ENCODE assay signal across 8 mouse cellular contexts in genomic region chr9:123138891-123139474, GRCm38 (mm10). TPM values are rescaled to one million over a fixed set of nuclear protein-coding genes. Genes with fewer than 3 reads are reported as not detected.
DNase-seq lines count a peak whose midpoint lies in the region; ATAC-seq lines count a peak whose summit lies in the region.

No protein-coding gene starts in this region.

- peaks cover 84% of the 10 kb centered on the region for H3K36me3 ChIP-seq in hindbrain, embryonic 13.5 days
- peaks cover 38% of the 10 kb centered on the region for H3K36me3 ChIP-seq in lung, embryonic 16.5 days (ENCODE audit: control insufficient read depth, insufficient read depth, low read length)

- no peak overlapping the region for H3K4me2 ChIP-seq in hindbrain, embryonic 13.5 days
- H3K4me2 ChIP-seq in lung, embryonic 16.5 days (ENCODE audit: low read depth, low read length): no peak overlapping the region

- H3K27ac ChIP-seq in hindbrain, embryonic 13.5 days: peak overlapping the region; percentile 58
- H3K27ac ChIP-seq in lung, embryonic 16.5 days (ENCODE audit: low read length): peak overlapping the region; percentile 82

- peaks cover 9% of the 10 kb centered on the region; the same call in 1 of the 2 replicates for H3K4me1 ChIP-seq in hindbrain, embryonic 13.5 days (replicated peaks)
- H3K4me1 ChIP-seq in lung, embryonic 16.5 days (replicated peaks; ENCODE audit: control insufficient read depth, insufficient read depth, low read length): peaks cover 19% of the 10 kb centered on the region

- H3K9ac ChIP-seq in hindbrain, embryonic 13.5 days: no peak overlapping the region
- H3K9ac ChIP-seq in lung, embryonic 16.5 days (ENCODE audit: low read length): no peak overlapping the region

- no peak overlapping the region for H3K4me3 ChIP-seq in hindbrain, embryonic 13.5 days
- no peak overlapping the region for H3K4me3 ChIP-seq in lung, embryonic 16.5 days (ENCODE audit: low read length)

- peaks cover 5% of the 10 kb centered on the region; the same call in 1 of the 2 replicates for H3K9me3 ChIP-seq in hindbrain, embryonic 13.5 days
- peaks cover under 1% of the 10 kb centered on the region for H3K9me3 ChIP-seq in lung, embryonic 16.5 days (ENCODE audit: control insufficient read depth, low read length)

- 56% methylated on average over 5 of the region's 5 CpGs for WGBS in hindbrain, embryonic 13.5 days
- 36% methylated on average over 5 of the region's 5 CpGs for WGBS in lung, embryonic 16.5 days

- no peak for ATAC-seq in hindbrain, embryonic 13.5 days (ENCODE audit: low FRiP score)
- ATAC-seq in lung, embryonic 16.5 days (ENCODE audit: low read depth): peak; percentile 96

- no peaks in the 10 kb centered on the region for H3K27me3 ChIP-seq in hindbrain, embryonic 13.5 days
- H3K27me3 ChIP-seq in lung, embryonic 16.5 days (ENCODE audit: control insufficient read depth, insufficient read depth, low read depth, low read length): no peaks in the 10 kb centered on the region

- peak; percentile 26 to 42 for DNase-seq in cerebellum, postnatal 10 days
- no peak for DNase-seq in cerebellum, postnatal 36 days
- DNase-seq in fibroblast of lung, adult 2 months (ENCODE audit: low read depth): peak; percentile 65
- DNase-seq in urinary bladder, postnatal 4 days (ENCODE audit: low spot score in 2 of 2): peak; percentile 77 to 79
- no peak for DNase-seq in spleen, postnatal 14 days (ENCODE audit: low spot score in 2 of 2)
- DNase-seq in spleen, adult 18-20 months: no peak

RNA-seq across cellular contexts. Expression of gene Clec3b, which starts 11.8 kb away (rescaled TPM):
- polyA plus RNA-seq in hindbrain, embryonic 13.5 days (2015; fragmentation: Nextera tagmentation; extraction: Ambion mirVana): 0.62 and 0.93 TPM in 2 replicates
- polyA plus RNA-seq in lung, embryonic 16.5 days (2015; fragmentation: Nextera tagmentation; extraction: Ambion mirVana): 3.1 and 5.4 TPM in 2 replicates

RNA-seq across cellular contexts. Expression of gene Exosc7, which starts 26.0 kb away (rescaled TPM):
- polyA plus RNA-seq in hindbrain, embryonic 13.5 days (2015; fragmentation: Nextera tagmentation; extraction: Ambion mirVana): 75.8 and 78.1 TPM in 2 replicates
- 120 and 123 TPM in 2 replicates for polyA plus RNA-seq in lung, embryonic 16.5 days (2015; fragmentation: Nextera tagmentation; extraction: Ambion mirVana)

RNA-seq across cellular contexts. Expression of gene Zdhhc3, which starts 26.0 kb away (rescaled TPM):
- 81.8 TPM in 2 replicates for polyA plus RNA-seq in hindbrain, embryonic 13.5 days (2015; fragmentation: Nextera tagmentation; extraction: Ambion mirVana)
- 74.6 and 76.4 TPM in 2 replicates for polyA plus RNA-seq in lung, embryonic 16.5 days (2015; fragmentation: Nextera tagmentation; extraction: Ambion mirVana)

Comparison
In these comparisons a context has a peak if more than half of its experiments do, and no peak if none do; other contexts are left out.
1. DNase-seq: peak in cerebellum, postnatal 10 days (2 of 2), fibroblast of lung, adult 2 months (single experiment) and urinary bladder, postnatal 4 days (2 of 2); none in cerebellum, postnatal 36 days (0 of 2), spleen, postnatal 14 days (0 of 2) and spleen, adult 18-20 months (0 of 2).